Mouse (Mus musculus): ENCODE measurements around the gene Map7.

DNA sequence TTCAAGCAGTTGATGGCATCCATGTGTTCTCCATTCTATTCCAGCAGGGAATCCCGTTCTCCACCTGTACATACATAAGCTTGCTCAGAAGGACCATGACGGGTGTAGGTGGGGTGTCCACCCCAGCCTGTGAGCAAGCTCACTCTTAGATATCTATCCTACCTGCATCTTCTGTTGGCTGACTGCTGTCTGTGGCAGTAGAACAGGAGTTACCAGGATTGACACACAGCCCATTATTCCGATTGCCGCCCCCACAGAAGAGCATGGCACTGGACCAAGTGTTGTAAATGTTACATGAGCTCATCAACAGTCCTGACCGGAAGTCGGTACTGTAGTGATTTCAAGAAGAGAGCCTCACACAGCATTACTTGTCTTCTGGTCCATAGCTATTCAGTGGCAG is 92.6 kb downstream of the Map7 start:
- TF ChIP-seq CTCF (IDR thresholded peaks at IDR 0.05; ENCODE audit: borderline replicate concordance, extremely low read depth, insufficient read depth, insufficient read length) (no peak), POLR2A (IDR thresholded peaks at IDR 0.05; ENCODE audit: borderline replicate concordance, extremely low read depth, insufficient read depth, insufficient read length, poor library complexity, severe bottlenecking) (no peak)
